Mouse (Mus musculus): Measurements from ENCODE around the gene Afap1l2. TPM values are rescaled to one million over a fixed set of nuclear protein-coding genes. Genes with fewer than 3 reads are reported as not detected.

Gene Afap1l2
- polyA plus RNA-seq, 1 experiment from 2014 or later: 8.9 TPM

- no peak overlapping the region for H3K4me2 ChIP-seq (ENCODE audit: low read length)
- H3K36me3 ChIP-seq (ENCODE audit: control insufficient read depth, insufficient read depth): no peaks in the 10 kb centered on the region
Measured at GRCm38 (mm10) chr19:56940507-56940906, 67.5 kb downstream of the Afap1l2 start.

GRCm38 (mm10) chr19:56939826-56940225 lies 68.2 kb downstream of the Afap1l2 start:
- Histone ChIP-seq H3K9me3 (ENCODE audit: control insufficient read depth, low read length) (no peaks in the 10 kb centered on the region), H3K27me3 (replicated peaks; ENCODE audit: control insufficient read depth, insufficient read depth, low read length) (no peaks in the 10 kb centered on the region), H3K4me2 (ENCODE audit: low read length) (no peak overlapping the region), H3K9ac (replicated peaks; ENCODE audit: low read depth, low read length) (no peak overlapping the region), H3K4me1 (replicated peaks; ENCODE audit: control insufficient read depth, insufficient read depth, low read length) (no peaks in the 10 kb centered on the region), H3K4me3 (replicated peaks; ENCODE audit: low read length) (no peak overlapping the region), H3K27ac (ENCODE audit: low read length) (no peak overlapping the region), H3K36me3 (ENCODE audit: control insufficient read depth, insufficient read depth) (no peaks in the 10 kb centered on the region)
- ATAC-seq: no peak
- WGBS: 92% methylated on average over 9 of the region's 9 CpGs

More at GRCm38 (mm10) chr19:56940507-56940906, 67.5 kb downstream of the Afap1l2 start:
- H3K9me3 ChIP-seq (ENCODE audit: control insufficient read depth, low read length): no peaks in the 10 kb centered on the region
- H3K4me1 ChIP-seq (replicated peaks; ENCODE audit: control insufficient read depth, insufficient read depth, low read length): no peaks in the 10 kb centered on the region
- no peak for ATAC-seq
- H3K27ac ChIP-seq (ENCODE audit: low read length): no peak overlapping the region
- H3K4me3 ChIP-seq (replicated peaks; ENCODE audit: low read length): no peak overlapping the region
- H3K27me3 ChIP-seq (replicated peaks; ENCODE audit: control insufficient read depth, insufficient read depth, low read length): no peaks in the 10 kb centered on the region
- no peak overlapping the region for H3K9ac ChIP-seq (replicated peaks; ENCODE audit: low read depth, low read length)
- WGBS: 92% methylated on average over 11 of the region's 11 CpGs

- H3K4me2 ChIP-seq (ENCODE audit: low read length): no peak overlapping the region
- H3K4me3 ChIP-seq (replicated peaks; ENCODE audit: low read length): no peak overlapping the region
- WGBS: 96% methylated on average over 5 of the region's 5 CpGs
- no peaks in the 10 kb centered on the region for H3K4me1 ChIP-seq (replicated peaks; ENCODE audit: control insufficient read depth, insufficient read depth, low read length)
- no peak for ATAC-seq
- H3K9me3 ChIP-seq (ENCODE audit: control insufficient read depth, low read length): no peaks in the 10 kb centered on the region
- no peak overlapping the region for H3K9ac ChIP-seq (replicated peaks; ENCODE audit: low read depth, low read length)
- H3K27me3 ChIP-seq (replicated peaks; ENCODE audit: control insufficient read depth, insufficient read depth, low read length): no peaks in the 10 kb centered on the region
- no peak overlapping the region for H3K27ac ChIP-seq (ENCODE audit: low read length)
- no peaks in the 10 kb centered on the region for H3K36me3 ChIP-seq (ENCODE audit: control insufficient read depth, insufficient read depth)
Measured at GRCm38 (mm10) chr19:56937911-56938310, 70.1 kb downstream of the Afap1l2 start.

- Histone ChIP-seq H3K4me2 (ENCODE audit: low read length) (no peak overlapping the region), H3K9ac (replicated peaks; ENCODE audit: low read depth, low read length) (no peak overlapping the region), H3K27ac (ENCODE audit: low read length) (no peak overlapping the region), H3K4me1 (replicated peaks; ENCODE audit: control insufficient read depth, insufficient read depth, low read length) (no peaks in the 10 kb centered on the region), H3K9me3 (ENCODE audit: control insufficient read depth, low read length) (no peaks in the 10 kb centered on the region), H3K36me3 (ENCODE audit: control insufficient read depth, insufficient read depth) (no peaks in the 10 kb centered on the region), H3K4me3 (replicated peaks; ENCODE audit: low read length) (no peak overlapping the region), H3K27me3 (replicated peaks; ENCODE audit: control insufficient read depth, insufficient read depth, low read length) (no peaks in the 10 kb centered on the region)
- ATAC-seq: no peak
- WGBS: 98% methylated on average over 8 of the region's 8 CpGs
Measured at GRCm38 (mm10) chr19:56936253-56936652, 71.8 kb downstream of the Afap1l2 start.

GRCm38 (mm10) chr19:56935777-56936176 lies 72.3 kb downstream of the Afap1l2 start:
- Histone ChIP-seq H3K27me3 (replicated peaks; ENCODE audit: control insufficient read depth, insufficient read depth, low read length) (no peaks in the 10 kb centered on the region), H3K36me3 (ENCODE audit: control insufficient read depth, insufficient read depth) (no peaks in the 10 kb centered on the region), H3K4me3 (replicated peaks; ENCODE audit: low read length) (no peak overlapping the region), H3K9me3 (ENCODE audit: control insufficient read depth, low read length) (no peaks in the 10 kb centered on the region), H3K4me2 (ENCODE audit: low read length) (no peak overlapping the region), H3K9ac (replicated peaks; ENCODE audit: low read depth, low read length) (no peak overlapping the region), H3K27ac (ENCODE audit: low read length) (no peak overlapping the region), H3K4me1 (replicated peaks; ENCODE audit: control insufficient read depth, insufficient read depth, low read length) (no peaks in the 10 kb centered on the region)
- 88% methylated on average over 7 of the region's 7 CpGs for WGBS
- no peak for ATAC-seq

GRCm38 (mm10) chr19:56935111-56935510 lies 72.9 kb downstream of the Afap1l2 start:
- no peak overlapping the region for H3K9ac ChIP-seq (replicated peaks; ENCODE audit: low read depth, low read length)
- 93% methylated on average over 6 of the region's 6 CpGs for WGBS

GRCm38 (mm10) chr19:56933800-56934199 lies 74.2 kb downstream of the Afap1l2 start:
- H3K9me3 ChIP-seq (ENCODE audit: control insufficient read depth, low read length): no peaks in the 10 kb centered on the region
- no peak overlapping the region for H3K4me3 ChIP-seq (replicated peaks; ENCODE audit: low read length)
- no peak overlapping the region for H3K9ac ChIP-seq (replicated peaks; ENCODE audit: low read depth, low read length)
- H3K27ac ChIP-seq (ENCODE audit: low read length): no peak overlapping the region
- no peaks in the 10 kb centered on the region for H3K4me1 ChIP-seq (replicated peaks; ENCODE audit: control insufficient read depth, insufficient read depth, low read length)
- no peak overlapping the region for H3K4me2 ChIP-seq (ENCODE audit: low read length)
- ATAC-seq: no peak
- H3K27me3 ChIP-seq (replicated peaks; ENCODE audit: control insufficient read depth, insufficient read depth, low read length): no peaks in the 10 kb centered on the region
- no peaks in the 10 kb centered on the region for H3K36me3 ChIP-seq (ENCODE audit: control insufficient read depth, insufficient read depth)
- WGBS: 83% methylated on average over 3 of the region's 3 CpGs

More at GRCm38 (mm10) chr19:56935111-56935510, 72.9 kb downstream of the Afap1l2 start:
- Histone ChIP-seq H3K36me3 (ENCODE audit: control insufficient read depth, insufficient read depth) (no peaks in the 10 kb centered on the region), H3K9me3 (ENCODE audit: control insufficient read depth, low read length) (no peaks in the 10 kb centered on the region), H3K4me1 (replicated peaks; ENCODE audit: control insufficient read depth, insufficient read depth, low read length) (no peaks in the 10 kb centered on the region), H3K4me2 (ENCODE audit: low read length) (no peak overlapping the region), H3K27ac (ENCODE audit: low read length) (no peak overlapping the region), H3K27me3 (replicated peaks; ENCODE audit: control insufficient read depth, insufficient read depth, low read length) (no peaks in the 10 kb centered on the region), H3K4me3 (replicated peaks; ENCODE audit: low read length) (no peak overlapping the region)
- no peak for ATAC-seq

- Histone ChIP-seq H3K4me2 (ENCODE audit: low read length) (no peak overlapping the region), H3K4me1 (replicated peaks; ENCODE audit: control insufficient read depth, insufficient read depth, low read length) (no peaks in the 10 kb centered on the region), H3K36me3 (ENCODE audit: control insufficient read depth, insufficient read depth) (no peaks in the 10 kb centered on the region), H3K9ac (replicated peaks; ENCODE audit: low read depth, low read length) (no peak overlapping the region), H3K27me3 (replicated peaks; ENCODE audit: control insufficient read depth, insufficient read depth, low read length) (no peaks in the 10 kb centered on the region), H3K9me3 (ENCODE audit: control insufficient read depth, low read length) (no peaks in the 10 kb centered on the region), H3K27ac (ENCODE audit: low read length) (no peak overlapping the region), H3K4me3 (replicated peaks; ENCODE audit: low read length) (no peak overlapping the region)
- whole genome bisulfite sequencing: 89% methylated on average over 9 of the region's 9 CpGs
- no peak for ATAC-seq
Measured at GRCm38 (mm10) chr19:56930029-56930428, 78.0 kb downstream of the Afap1l2 start.

GRCm38 (mm10) chr19:56929392-56929791 lies 78.6 kb downstream of the Afap1l2 start:
- Histone ChIP-seq H3K36me3 (ENCODE audit: control insufficient read depth, insufficient read depth) (no peaks in the 10 kb centered on the region), H3K4me2 (ENCODE audit: low read length) (no peak overlapping the region), H3K4me1 (replicated peaks; ENCODE audit: control insufficient read depth, insufficient read depth, low read length) (no peaks in the 10 kb centered on the region), H3K9ac (replicated peaks; ENCODE audit: low read depth, low read length) (no peak overlapping the region), H3K9me3 (ENCODE audit: control insufficient read depth, low read length) (no peaks in the 10 kb centered on the region), H3K4me3 (replicated peaks; ENCODE audit: low read length) (no peak overlapping the region), H3K27ac (ENCODE audit: low read length) (no peak overlapping the region), H3K27me3 (replicated peaks; ENCODE audit: control insufficient read depth, insufficient read depth, low read length) (no peaks in the 10 kb centered on the region)
- 87% methylated on average over 3 of the region's 3 CpGs for WGBS
- no peak for ATAC-seq

- WGBS: 73% methylated on average over 5 of the region's 5 CpGs
- Histone ChIP-seq H3K9me3 (ENCODE audit: control insufficient read depth, low read length) (no peaks in the 10 kb centered on the region), H3K27me3 (replicated peaks; ENCODE audit: control insufficient read depth, insufficient read depth, low read length) (no peaks in the 10 kb centered on the region), H3K27ac (ENCODE audit: low read length) (no peak overlapping the region), H3K9ac (replicated peaks; ENCODE audit: low read depth, low read length) (no peak overlapping the region), H3K4me1 (replicated peaks; ENCODE audit: control insufficient read depth, insufficient read depth, low read length) (no peaks in the 10 kb centered on the region), H3K4me3 (replicated peaks; ENCODE audit: low read length) (no peak overlapping the region), H3K4me2 (ENCODE audit: low read length) (no peak overlapping the region), H3K36me3 (ENCODE audit: control insufficient read depth, insufficient read depth) (no peaks in the 10 kb centered on the region)
- no peak for ATAC-seq
Measured at GRCm38 (mm10) chr19:56921744-56922143, 86.3 kb downstream of the Afap1l2 start.
